Mouse (Mus musculus): ENCODE results near the gene Eif4e1b. TPM values are rescaled to one million over a fixed set of nuclear protein-coding genes. Genes with fewer than 3 reads are reported as not detected.

Eif4e1b gene
- not detected for total RNA-seq (2021)
- long read RNA-seq, experiment 1 = 0 reads
- long read RNA-seq, experiment 2 = 0 reads

DNA sequence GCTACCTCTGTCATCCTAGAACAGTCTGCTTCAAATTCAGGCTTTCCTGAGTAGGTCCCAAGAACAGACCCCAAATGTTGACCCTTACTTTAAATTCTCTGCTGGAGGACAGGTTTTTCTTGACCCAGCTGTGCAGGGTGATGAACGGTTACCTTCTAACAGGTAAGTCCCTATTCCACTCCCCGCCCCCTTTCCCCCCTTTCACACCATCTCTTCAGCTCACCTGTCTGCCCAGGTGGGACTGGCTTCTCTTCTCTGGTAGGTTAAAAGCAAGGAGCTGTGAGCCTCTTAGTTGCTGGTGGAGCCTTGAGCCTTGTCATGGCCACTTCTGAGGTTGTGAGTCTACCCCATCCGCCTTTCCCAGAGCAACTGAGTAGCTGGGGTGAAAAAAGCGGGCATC lies at the start of gene Eif4e1b:
Gene Eif4e1b, plus strand, starts transcription at position 301 of the 400 bp plus-strand sequence.
- DNase-seq = no peak

DNA sequence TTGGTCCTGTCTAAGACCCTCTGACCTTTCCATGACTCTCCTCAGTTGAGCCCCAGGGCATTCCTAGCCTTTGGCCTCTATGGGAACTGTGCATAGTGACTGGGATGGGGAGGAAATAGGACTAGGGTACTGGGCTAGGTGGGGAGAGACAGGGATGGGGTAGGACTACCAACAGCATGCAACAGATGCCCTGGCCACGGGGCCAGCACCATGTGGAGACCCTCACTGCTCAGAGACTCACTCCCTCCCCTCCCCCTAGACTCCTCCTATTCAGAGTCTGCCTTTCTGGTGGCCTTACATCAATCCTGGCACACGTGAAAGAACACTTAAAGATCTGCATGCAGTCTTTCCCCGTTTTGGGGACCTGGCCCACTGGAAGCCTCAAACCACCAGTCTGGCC lies 46.9 kb upstream of the Eif4e1b start:
- DNase-seq = no peak

DNA sequence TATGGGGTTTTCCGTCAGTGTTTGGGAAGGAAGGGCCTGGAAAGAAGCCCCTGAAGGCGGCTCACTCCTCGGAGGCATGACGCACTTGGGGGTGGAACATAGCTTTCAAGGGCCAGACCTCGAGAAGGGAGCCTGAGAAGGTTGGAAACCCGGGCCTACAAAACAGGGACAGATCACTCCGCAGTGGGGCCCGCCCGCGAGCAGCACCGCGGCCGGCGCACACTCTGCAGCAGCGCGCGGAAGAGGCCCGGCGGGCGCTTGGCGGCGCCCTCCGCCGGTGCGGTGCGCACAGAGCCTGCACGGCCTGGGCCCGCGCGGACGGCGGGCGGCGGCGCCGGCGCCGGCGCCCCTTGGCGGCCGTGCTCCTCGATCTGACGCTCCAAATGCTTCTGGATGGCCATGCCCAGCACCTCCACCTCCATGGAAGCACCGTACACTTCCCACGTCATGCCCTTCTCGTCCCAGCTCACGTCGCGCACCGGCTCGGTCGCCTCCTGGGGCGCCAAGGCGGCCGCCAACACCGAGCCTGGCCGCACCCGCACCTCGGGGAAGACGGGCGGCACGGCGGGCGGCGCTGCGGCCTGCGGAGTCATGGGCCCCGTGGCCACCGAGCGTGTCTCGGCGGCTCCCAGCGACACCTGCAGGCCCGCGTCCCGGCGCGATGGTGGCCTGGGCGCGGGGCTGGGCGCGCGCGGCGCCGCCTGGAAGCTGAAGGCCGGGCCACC lies 46.1 kb upstream of the Eif4e1b start:
- DNase-seq = peak; percentile 5 to 8

DNA sequence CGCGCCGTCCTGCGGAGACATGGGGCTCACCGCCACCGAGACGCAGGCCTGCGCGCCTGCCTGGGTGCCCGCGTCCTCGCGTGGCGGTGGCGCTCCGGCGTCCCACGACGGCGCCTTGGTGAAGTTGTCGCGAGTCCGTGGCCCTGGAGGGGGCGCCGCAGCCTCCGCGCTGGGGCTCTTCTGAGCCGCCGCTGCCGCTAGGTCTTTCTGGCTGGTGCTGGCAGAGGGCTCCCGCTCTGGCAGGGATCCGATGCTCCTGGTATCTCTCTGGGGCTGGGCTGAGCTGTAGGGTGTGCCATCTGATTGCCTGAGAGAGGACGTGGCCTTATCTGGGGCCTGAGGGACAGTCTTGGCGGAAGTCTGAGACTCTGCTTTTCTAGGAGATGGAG lies 45.6 kb upstream of the Eif4e1b start:
- DNase-seq = no peak

DNA sequence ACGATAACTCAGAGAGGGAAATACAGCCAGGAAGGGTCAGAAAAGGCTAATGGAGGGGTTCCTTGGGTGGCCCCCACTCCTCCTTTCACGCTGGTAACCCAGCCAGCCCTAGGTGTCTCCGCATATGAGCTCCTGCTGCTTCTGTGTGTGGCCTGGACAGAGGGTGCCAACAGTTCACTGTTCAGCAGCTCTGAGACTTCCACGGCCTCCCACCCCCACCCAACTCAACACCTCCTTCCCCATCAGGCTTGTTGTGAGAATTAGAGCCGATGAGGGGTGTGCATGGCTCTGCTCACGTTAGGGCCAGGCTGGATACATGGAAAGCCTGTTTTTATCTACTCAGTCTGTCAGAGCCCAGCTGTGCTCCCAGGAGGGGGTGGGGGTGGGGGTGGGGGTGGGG lies 37.7 kb upstream of the Eif4e1b start:
- no peak for DNase-seq

DNA sequence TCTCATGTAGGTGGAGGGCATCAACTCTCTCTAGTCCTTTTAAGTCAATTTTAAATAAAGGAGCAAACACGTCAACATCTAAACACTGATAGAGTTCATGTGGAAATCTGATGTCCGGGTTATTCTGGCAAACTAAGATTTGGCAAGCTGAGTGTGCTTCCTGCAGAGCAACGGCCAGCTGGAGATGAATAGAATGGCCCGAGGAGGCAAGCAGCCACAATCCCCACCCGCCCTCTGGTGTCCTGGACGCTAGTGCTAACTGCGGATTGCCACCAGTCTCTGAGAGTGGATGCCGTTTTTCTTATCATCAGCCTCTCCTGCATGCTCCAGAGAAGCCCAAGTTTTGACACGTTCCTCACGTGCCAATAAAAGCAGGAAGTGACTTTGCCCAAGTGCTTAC lies 36.9 kb upstream of the Eif4e1b start:
- DNase-seq = no peak

DNA sequence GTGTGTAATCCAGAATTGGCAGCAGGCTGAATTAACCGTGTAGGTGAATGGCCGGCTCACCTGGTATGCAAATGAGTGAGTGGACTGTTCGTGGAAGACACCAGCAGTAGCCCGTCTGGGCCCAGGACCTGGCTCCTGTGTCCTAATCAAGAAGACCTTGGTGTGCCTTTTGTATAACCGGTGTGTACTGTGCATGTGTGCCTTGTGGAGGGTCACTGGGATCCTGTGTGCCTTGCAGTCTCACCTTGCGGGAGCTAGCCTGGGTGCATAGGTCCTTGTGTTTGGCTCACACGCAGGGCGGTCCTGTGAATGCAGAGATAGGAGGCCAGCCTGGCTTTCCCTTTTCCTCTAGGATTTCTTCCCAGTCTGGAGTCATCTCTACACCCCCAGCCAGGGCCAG lies 35.6 kb upstream of the Eif4e1b start:
- DNase-seq = no peak

DNA sequence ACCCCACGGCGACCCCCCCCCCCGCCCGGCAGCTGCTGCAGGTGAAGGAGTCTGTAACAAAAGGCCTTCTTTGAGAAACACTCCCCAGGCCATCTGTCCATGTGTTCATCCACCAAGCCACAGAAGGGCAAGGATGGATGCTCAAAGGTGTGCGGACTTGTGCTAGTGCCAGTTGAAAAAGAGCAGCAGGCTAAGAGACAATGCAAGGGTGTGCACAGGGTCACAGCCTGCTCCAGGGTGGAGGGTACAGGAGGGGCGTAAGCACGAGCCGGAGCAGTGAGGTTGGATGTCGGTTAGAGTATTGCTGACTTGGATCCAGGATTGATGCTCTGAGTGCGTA lies 35.1 kb upstream of the Eif4e1b start:
- DNase-seq = no peak

DNA sequence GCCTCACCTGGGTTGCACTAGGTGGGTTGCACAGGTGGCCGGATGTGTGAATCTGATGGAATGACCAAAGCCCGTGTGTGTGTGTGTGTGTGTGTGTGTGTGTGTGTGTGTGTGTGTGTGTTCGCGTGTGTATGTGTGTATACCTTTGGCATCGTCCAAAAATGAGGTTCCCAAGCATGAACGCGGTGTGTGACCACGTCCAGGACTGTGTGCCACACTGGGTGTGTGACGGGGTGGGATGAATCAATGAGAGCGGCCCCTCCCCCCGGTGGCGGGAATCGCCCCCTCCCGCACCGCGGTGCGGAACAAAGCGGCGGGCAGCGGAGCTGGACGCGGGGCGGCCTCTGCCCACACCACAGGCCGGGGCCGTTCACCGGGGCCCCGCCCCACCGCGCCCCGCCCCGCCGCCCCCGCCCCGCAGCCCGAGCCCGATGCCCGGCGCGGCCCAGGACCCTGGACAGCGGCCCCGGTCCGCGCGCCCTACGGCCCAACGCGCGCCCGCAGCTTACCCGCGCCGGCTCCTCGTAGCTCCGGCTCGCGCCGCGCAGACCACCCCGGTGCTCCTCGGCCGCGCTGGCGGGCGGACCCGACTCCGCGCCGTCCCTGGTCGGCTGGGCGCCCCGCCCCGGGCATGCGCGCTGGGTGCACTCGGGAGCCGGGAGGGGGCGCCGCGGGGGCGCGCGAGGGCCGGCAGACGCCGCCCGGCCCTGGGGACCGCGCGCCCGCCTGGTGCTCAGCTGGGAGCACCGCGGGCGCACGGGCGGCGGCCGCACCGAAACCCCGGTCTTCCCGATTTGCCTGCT lies 34.5 kb upstream of the Eif4e1b start:
- DNase-seq = no peak

DNA sequence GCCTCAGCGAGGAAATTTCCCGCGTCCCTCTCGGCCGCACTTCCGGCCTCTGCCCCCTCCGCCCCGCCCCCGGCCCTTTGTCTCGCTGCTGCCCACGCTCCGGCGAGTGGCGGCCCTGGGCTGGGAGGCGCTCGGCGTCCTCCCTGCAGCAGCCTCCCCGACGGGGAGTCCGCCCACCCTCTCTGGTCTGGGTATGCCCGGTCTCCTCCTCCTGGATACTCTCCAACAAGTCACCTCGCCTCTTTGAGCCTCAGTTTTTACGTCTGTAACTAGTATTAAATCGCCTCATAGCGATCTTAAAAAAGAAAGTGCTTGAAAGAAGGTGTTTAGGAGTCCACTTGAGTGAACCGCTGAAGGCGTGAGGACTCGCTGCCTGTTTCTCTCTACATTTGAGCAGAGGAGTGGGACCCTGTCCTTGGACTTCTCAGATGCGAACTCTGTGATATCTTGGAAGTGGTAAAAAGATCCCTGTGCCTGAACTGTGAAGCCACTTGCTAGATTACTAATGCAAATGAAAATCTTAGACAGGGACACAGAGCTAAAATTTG lies 33.9 kb upstream of the Eif4e1b start, which contains the start of gene Gprin1:
Gene Gprin1, minus strand, starts transcription at position 11 of the 548 bp plus-strand sequence.
- no peak for DNase-seq

DNA sequence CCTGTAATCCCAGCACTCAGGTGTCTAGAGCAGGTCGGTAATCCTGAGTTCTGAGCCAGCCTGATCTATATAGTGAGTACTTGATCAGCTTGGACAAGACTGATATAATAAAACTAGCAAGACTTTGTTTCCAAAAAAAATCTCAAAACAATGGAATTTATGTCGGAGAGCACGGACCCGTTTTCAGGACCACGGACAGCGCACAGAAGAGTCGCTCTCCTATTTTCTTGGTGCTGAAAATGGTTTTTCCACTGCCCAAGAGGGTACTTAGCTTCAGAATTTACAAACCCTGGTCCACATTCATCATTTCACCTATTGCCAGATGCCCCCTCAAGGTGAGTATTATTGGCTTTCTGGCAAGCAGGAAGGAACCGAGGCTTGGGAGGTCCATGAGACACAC lies 33.1 kb upstream of the Eif4e1b start:
- peak in 1 of 2 experiments; percentile 48 for DNase-seq

DNA sequence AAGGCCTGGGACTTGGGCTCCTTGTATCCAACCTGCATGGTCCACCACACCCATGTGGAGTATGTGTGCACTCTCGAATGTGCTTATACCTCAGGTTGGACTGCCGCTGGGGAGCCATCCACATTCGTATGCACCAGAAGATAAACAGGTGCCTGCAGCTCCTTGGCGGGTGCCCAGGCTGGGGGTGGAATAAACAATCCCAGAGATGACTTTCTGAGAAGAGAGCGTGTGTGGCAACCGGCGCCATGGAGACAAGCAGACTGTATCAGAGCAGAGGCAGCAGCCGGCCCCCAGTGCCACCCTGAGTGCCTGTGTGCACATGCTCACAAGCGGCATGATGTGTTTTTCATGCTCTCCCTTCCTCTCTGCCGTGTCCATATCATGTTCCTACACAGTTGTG lies 31.1 kb upstream of the Eif4e1b start:
- DNase-seq = no peak

DNA sequence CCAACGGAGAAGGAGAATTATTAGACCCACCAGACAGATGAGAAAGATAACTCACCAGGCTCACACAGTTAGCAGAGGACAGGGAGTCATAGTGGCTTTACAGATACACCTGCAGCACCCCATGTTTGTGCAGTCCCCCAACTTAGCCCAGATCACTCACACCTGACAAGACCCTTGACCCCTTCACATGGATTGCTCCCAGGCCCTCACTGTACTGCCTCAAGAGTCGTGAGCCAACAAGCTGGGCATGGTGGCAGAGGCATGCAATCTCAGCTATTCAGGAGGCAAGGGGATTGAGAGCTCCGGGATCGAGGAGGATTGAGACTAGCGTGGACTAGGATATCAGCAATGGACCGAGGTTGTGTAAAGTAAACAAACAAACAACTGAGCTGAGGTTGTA lies 30.1 kb upstream of the Eif4e1b start:
- no peak for DNase-seq

DNA sequence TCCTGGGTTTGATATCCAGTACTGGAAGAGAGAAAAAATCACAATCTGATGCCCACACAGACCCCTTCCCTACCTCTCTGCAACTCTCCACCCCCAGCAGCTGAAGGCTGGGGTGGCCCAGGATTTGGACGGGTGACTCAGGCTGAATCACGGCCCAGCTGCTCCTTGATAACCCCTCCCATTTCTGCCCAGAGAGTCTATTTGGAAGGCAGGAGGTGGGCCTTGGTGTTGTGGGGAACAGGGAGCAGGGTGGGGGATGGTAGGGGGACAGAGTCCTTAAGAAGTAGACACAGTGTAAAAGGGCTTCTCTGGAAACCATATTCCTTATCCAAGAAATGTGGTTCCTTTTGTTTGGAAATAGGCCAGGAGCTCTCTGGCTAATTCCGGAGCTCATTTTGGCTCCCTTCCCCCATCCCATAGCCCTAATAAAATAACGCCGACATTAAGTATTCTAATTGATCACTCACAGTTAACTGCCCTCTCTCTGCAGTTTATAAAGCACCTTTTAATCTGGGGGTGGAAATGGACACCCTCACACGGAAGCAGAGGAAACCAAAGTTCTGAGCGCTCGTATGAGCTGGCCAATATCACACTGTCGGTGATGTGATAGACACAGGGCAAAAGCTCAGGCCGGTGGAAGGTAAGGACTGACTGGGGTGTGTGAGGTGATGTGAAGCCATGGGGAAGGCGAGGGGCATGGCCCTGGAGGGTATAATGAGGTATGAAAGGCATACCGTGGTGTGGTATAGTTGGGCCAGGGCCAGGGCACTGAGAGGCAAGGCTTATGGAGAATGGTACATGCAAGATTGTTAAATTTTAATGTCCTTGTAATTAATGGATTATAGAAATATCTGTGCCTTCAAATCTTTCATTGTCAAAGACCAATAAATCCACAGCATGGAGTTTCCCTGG lies 29.4 kb upstream of the Eif4e1b start:
- no peak for DNase-seq

DNA sequence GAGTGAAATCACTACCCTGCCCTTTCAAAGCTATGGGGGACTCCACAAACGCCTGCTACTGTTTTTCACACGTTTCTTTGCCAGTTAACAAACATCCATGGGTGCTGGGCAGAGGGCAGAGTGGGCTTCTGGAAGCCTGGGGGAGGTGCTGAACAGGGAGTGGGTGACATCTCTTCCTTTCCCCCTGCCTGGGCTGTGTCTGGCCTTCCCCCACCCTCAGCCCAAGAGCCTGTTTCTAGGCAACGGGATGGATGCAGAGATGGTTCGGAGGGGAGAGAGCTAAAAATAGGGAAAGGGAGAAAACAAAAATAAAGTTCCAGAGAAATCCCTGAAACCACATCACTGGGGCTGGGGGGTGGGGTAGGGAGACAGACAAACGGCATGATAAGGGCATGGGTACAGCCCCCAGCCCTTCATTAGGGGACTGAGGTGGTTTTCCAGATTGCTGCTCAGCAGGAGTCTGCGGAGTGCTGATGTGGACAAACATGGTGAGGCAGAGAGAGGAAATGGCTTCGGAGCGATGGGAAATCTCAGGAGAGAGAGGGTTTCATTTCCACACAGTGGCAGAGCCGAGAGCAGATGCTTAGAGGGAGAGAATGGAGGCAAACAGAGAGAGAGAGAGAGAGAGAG lies 28.5 kb upstream of the Eif4e1b start:
- no peak for DNase-seq

DNA sequence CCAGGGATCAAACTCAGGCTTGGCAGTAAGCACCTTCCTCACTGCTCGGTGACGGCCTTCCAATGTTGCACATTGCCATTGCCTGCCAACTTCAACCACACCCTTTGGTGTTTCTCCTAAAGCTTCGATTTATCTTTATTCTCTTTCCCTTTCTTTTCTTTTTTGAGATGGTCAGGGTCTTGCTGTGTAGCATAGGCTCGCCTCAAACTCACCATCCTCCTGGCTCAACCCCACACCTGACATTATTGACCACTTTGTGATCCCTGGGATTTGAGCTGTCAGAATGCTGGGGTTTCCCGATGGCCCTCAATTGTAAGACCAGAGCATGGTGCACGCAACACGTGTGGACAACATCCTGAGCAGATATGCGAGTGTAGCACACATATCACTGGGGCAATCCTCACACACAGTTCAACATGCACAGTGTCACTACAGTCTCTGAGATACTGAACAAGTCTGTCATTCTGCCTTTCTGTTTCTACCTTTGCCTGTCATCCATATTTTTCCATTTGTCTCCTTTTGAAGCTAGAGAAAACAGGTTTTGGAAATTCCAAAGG lies 27.6 kb upstream of the Eif4e1b start:
- no peak for DNase-seq

DNA sequence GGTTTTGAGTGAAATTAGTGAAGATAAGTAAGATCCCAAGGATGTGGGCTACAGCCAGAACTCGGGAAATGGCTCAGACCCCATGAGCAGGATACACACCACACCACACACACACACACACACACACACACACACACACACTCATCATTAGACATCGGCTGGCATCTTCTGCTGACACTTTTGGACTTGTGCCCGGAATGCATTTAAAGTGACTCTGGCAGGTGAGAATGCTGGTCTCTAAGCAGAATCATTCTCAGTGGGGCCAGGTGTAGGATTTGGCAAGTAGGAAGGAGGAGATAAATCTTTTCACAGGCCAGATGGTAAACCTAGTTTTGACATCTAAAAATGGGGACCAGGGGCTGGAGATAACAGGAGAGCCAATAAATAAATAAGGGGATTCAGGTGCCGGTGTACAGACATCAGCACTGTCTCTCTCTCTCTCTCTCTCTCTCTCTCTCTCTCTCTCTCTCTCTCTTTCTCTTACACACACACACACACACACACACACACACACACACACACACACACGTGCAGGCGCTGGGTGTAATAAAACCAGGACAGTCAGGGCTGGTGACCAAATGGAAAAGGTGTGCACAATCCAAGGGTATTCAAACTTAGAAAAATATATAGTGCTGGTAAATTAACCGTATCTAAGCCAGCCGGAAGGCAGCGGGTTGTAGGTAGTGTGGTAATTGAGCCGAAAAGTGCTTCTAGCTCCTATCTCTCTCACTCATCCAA lies 26.5 kb upstream of the Eif4e1b start:
- no peak for DNase-seq

DNA sequence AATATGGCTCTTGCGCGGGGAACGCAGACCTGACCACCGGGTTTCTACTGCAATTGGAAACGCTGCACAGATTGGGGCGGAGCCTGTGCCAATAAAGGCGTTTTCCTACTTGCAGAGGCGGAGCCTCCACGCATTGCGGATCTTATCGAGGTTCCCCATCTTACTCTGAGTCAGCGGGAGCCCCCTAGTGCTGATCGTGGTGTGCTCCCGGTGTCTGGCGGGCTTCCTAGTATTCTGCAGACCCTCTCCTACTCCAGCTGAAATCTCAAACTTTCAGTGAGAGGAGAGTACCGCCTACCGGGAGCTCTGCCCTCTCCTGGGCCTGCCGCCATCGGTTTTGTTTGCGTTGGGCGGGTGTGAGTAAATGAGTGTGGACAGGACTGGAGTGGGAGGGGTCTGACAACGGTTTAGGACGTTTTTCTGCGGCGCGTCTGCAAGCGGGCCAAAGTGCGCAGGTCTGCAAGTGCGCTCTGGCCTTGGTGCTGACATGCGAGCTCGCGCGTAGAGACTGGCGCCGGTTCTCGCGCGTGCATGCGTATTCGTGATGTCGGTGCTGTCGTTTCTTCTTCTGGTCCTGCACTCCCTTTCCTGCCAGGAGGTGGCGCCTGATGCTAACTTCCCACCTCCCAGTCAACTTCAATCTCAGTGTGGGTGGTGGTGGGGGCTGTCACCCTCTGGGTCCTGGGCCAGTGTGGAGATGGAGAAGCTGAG lies 25.6 kb upstream of the Eif4e1b start:
- DNase-seq = peak; percentile 68 to 71

DNA sequence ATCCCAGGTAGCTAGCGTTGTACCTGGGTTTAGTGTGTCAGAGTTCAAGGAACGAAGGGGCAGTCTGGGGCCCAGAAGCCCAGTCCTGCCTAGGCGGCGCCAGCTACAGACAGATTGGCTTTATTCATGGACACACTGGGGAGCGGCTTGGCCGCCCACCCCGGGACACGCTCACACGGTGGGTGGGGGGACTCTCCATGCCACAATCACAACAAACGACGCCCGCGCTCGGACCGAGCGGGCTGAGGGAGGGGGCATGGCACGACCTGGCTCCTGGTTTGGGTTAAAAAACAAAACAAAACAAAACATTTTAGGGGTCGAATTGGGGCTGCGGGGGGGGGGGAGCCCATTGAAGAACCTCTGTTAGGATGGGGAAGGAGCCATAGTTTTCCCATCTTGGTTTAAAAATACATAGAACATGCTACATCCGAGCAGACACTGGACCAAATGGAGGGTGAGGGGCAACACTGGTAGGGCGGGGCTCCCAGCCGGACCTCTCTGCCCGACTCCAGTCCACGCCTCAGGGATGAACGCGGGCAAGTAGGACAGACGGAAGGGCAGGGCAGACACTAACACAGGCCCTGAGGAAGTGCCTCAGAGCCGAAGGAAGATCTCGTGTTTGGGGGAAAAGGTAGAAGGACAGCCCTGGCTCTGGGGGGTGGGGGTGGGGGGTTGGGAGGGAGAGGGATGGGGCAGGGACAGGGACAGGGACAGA lies 24.9 kb upstream of the Eif4e1b start:
- DNase-seq = no peak
